Mouse (Mus musculus): Measurements from ENCODE around the gene Lifr. TPM values are rescaled to one million over a fixed set of nuclear protein-coding genes. Genes with fewer than 3 reads are reported as not detected.

The Lifr gene
- polyA plus RNA-seq, 1 experiment from 2014 or later, result 11.0 TPM

GRCm38 (mm10) chr15:7117944-7118343 lies 27.5 kb downstream of the Lifr start:
- H3K36me3 ChIP-seq (replicated peaks), result no peaks in the 10 kb centered on the region
- no peaks in the 10 kb centered on the region for H3K9me3 ChIP-seq
- WGBS, result 87% methylated on average over 6 of the region's 6 CpGs
- no peak overlapping the region for H3K27ac ChIP-seq (replicated peaks)
- no peak for DNase-seq (ENCODE audit: low spot score)
- H3K4me1 ChIP-seq, result no peaks in the 10 kb centered on the region
- H3K4me3 ChIP-seq, result no peak overlapping the region
- no peaks in the 10 kb centered on the region for H3K27me3 ChIP-seq (replicated peaks; ENCODE audit: low read depth, poor library complexity, severe bottlenecking)

DNA sequence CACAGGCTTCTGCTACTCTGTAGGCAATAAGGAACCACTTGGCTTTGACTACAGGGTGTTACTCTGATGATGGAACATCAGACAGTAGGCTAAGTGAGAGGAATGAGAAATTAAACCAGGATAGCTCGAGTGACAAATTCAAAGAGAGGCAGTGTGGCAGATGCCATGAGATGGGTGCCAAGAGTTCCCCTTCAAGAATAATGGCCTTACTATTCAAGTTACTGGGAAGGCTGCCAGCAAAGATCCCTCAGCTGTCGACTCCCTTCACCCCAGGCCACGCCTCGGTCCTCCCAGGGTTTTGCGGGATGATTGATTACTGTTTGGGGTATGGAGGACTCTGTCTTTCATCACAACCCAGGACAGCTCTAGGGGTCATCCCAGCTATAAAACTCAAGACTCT lies 28.4 kb downstream of the Lifr start:
- Histone ChIP-seq H3K36me3 (replicated peaks) (no peaks in the 10 kb centered on the region), H3K4me3 (no peak overlapping the region), H3K9me3 (no peaks in the 10 kb centered on the region), H3K27me3 (replicated peaks; ENCODE audit: low read depth, poor library complexity, severe bottlenecking) (no peaks in the 10 kb centered on the region), H3K4me1 (0 out of 2 replicates have a peak, but pooled peaks cover 1% of the 10 kb centered on the region), H3K27ac (replicated peaks) (no peak overlapping the region)
- no peak for DNase-seq (ENCODE audit: low spot score)
- 73% methylated on average over 5 of the region's 5 CpGs for WGBS

- 0 out of 2 replicates have a peak, but pooled peaks cover 2% of the 10 kb centered on the region for H3K4me1 ChIP-seq
- no peaks in the 10 kb centered on the region for H3K27me3 ChIP-seq (replicated peaks; ENCODE audit: low read depth, poor library complexity, severe bottlenecking)
- WGBS, result 73% methylated on average over 8 of the region's 8 CpGs
- no peak overlapping the region for H3K27ac ChIP-seq (replicated peaks)
- H3K36me3 ChIP-seq (replicated peaks), result no peaks in the 10 kb centered on the region
- no peak overlapping the region for H3K4me3 ChIP-seq
- DNase-seq (ENCODE audit: low spot score), result no peak
- H3K9me3 ChIP-seq, result no peaks in the 10 kb centered on the region
Observed at GRCm38 (mm10) chr15:7119930-7120512, 29.6 kb downstream of the Lifr start.

- DNase-seq (ENCODE audit: low spot score), result no peak
- Histone ChIP-seq H3K27me3 (replicated peaks; ENCODE audit: low read depth, poor library complexity, severe bottlenecking) (peaks cover 9% of the 10 kb centered on the region), H3K36me3 (replicated peaks) (no peaks in the 10 kb centered on the region), H3K27ac (replicated peaks) (no peak overlapping the region), H3K9me3 (no peaks in the 10 kb centered on the region), H3K4me3 (no peak overlapping the region), H3K4me1 (peaks cover 10% of the 10 kb centered on the region)
- 58% methylated on average over 5 of the region's 5 CpGs for WGBS
Observed at GRCm38 (mm10) chr15:7123781-7124450, 33.5 kb downstream of the Lifr start.

- no peak for DNase-seq (ENCODE audit: low spot score)
- 47% methylated on average over 1 of the region's 1 CpGs for WGBS
- Histone ChIP-seq H3K36me3 (replicated peaks) (no peaks in the 10 kb centered on the region), H3K27ac (replicated peaks) (no peak overlapping the region), H3K9me3 (no peaks in the 10 kb centered on the region), H3K4me1 (peaks cover 27% of the 10 kb centered on the region), H3K4me3 (no peak overlapping the region), H3K27me3 (replicated peaks; ENCODE audit: low read depth, poor library complexity, severe bottlenecking) (peaks cover 16% of the 10 kb centered on the region)
Observed at GRCm38 (mm10) chr15:7126171-7126570, 35.8 kb downstream of the Lifr start.

DNA sequence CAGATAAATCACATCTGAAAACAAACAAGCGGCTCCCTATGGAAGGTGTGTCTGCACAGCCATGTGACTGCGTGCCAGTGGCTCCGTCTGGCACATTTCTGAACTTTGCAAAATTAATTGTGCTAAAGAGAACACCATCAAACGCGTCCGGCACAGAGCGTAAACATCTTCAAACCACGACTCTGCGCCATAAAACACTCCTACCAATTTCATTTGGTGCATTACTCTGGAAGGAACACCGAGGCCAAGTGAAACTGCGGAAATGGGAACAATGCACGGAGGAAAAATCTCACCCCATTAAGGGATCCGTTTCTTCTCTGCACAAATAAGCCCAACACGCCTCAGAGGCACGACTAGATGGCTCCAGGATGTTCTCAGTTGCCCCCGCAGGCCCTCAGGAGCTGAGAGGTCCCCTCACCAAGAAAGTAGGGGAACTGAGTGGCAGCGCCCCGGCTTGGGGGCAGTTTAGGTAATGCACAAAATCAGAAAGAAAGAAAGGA lies 38.3 kb downstream of the Lifr start:
- DNase-seq (ENCODE audit: low spot score), result no peak
- no peaks in the 10 kb centered on the region for H3K36me3 ChIP-seq (replicated peaks)
- peaks cover 25% of the 10 kb centered on the region for H3K27me3 ChIP-seq (replicated peaks; ENCODE audit: low read depth, poor library complexity, severe bottlenecking)
- peak overlapping the region; percentile 87 for H3K4me3 ChIP-seq
- H3K9me3 ChIP-seq, result no peaks in the 10 kb centered on the region
- H3K4me1 ChIP-seq, result peaks cover 38% of the 10 kb centered on the region
- H3K27ac ChIP-seq (replicated peaks), result peak overlapping the region; percentile 90
- WGBS, result 2% methylated on average over 18 of the region's 18 CpGs

GRCm38 (mm10) chr15:7129127-7129943 lies 38.9 kb downstream of the Lifr start:
- DNase-seq (ENCODE audit: low spot score), result peak; percentile 88
- no peaks in the 10 kb centered on the region for H3K9me3 ChIP-seq
- H3K27ac ChIP-seq (replicated peaks), result peak overlapping the region; percentile 90
- peaks cover 25% of the 10 kb centered on the region for H3K27me3 ChIP-seq (replicated peaks; ENCODE audit: low read depth, poor library complexity, severe bottlenecking)
- H3K36me3 ChIP-seq (replicated peaks), result no peaks in the 10 kb centered on the region
- WGBS, result under 1% methylated on average over 116 of the region's 116 CpGs
- peak overlapping the region; percentile 87 for H3K4me3 ChIP-seq
- H3K4me1 ChIP-seq, result peaks cover 36% of the 10 kb centered on the region

GRCm38 (mm10) chr15:7129944-7130287 lies 39.5 kb downstream of the Lifr start:
- DNase-seq (ENCODE audit: low spot score), result no peak
- under 1% methylated on average over 16 of the region's 16 CpGs for WGBS
- H3K36me3 ChIP-seq (replicated peaks), result no peaks in the 10 kb centered on the region
- H3K9me3 ChIP-seq, result no peaks in the 10 kb centered on the region
- H3K4me1 ChIP-seq, result peaks cover 36% of the 10 kb centered on the region
- peak overlapping the region; percentile 87 for H3K4me3 ChIP-seq
- H3K27me3 ChIP-seq (replicated peaks; ENCODE audit: low read depth, poor library complexity, severe bottlenecking), result peaks cover 25% of the 10 kb centered on the region
- peak overlapping the region; percentile 90 for H3K27ac ChIP-seq (replicated peaks)

- Histone ChIP-seq H3K27me3 (replicated peaks; ENCODE audit: low read depth, poor library complexity, severe bottlenecking) (peaks cover 25% of the 10 kb centered on the region), H3K9me3 (no peaks in the 10 kb centered on the region), H3K36me3 (replicated peaks) (no peaks in the 10 kb centered on the region), H3K4me3 (peak overlapping the region; percentile 87), H3K4me1 (peaks cover 36% of the 10 kb centered on the region), H3K27ac (replicated peaks) (no peak overlapping the region)
- no peak for DNase-seq (ENCODE audit: low spot score)
- 25% methylated on average over 7 of the region's 7 CpGs for WGBS
Observed at GRCm38 (mm10) chr15:7130691-7131225, 40.3 kb downstream of the Lifr start.

DNA sequence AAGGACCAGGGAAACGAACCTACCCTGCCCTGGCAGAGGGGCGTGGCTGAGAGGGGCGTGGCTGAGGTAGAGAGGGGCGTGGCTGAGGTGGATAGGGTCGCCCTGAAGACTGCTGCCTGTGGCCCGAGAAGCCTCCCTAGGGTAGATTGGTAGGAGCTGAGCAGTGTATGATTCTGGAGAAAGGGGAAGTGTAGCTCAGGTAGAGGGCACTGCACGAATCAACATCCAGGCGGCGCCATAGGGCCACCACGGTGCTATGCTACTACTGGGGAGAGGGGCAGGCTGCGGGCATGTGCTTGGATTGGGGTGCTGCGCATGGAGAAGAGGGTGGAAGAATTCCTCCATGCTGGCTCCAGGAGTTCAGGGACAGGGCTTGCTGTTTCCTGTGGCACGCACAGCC lies 42.3 kb downstream of the Lifr start:
- H3K36me3 ChIP-seq (replicated peaks), result no peaks in the 10 kb centered on the region
- 44% methylated on average over 13 of the region's 13 CpGs for WGBS
- peaks cover 36% of the 10 kb centered on the region for H3K4me1 ChIP-seq
- H3K27ac ChIP-seq (replicated peaks), result no peak overlapping the region
- H3K9me3 ChIP-seq, result no peaks in the 10 kb centered on the region
- no peak overlapping the region for H3K4me3 ChIP-seq
- H3K27me3 ChIP-seq (replicated peaks; ENCODE audit: low read depth, poor library complexity, severe bottlenecking), result peaks cover 18% of the 10 kb centered on the region
- no peak for DNase-seq (ENCODE audit: low spot score)

GRCm38 (mm10) chr15:7134454-7135052 lies 44.1 kb downstream of the Lifr start:
- Histone ChIP-seq H3K4me3 (no peak overlapping the region), H3K36me3 (replicated peaks) (no peaks in the 10 kb centered on the region; the same call in 1 of the 2 replicates), H3K9me3 (no peaks in the 10 kb centered on the region), H3K27ac (replicated peaks) (no peak overlapping the region), H3K27me3 (replicated peaks; ENCODE audit: low read depth, poor library complexity, severe bottlenecking) (peaks cover 16% of the 10 kb centered on the region), H3K4me1 (peaks cover 27% of the 10 kb centered on the region)
- 57% methylated on average over 11 of the region's 11 CpGs for WGBS
- peak; percentile 41 for DNase-seq (ENCODE audit: low spot score)

GRCm38 (mm10) chr15:7135982-7136562 lies 45.7 kb downstream of the Lifr start:
- H3K27ac ChIP-seq (replicated peaks), result no peak overlapping the region
- H3K27me3 ChIP-seq (replicated peaks; ENCODE audit: low read depth, poor library complexity, severe bottlenecking), result peaks cover 9% of the 10 kb centered on the region
- H3K4me1 ChIP-seq, result peaks cover 12% of the 10 kb centered on the region
- DNase-seq (ENCODE audit: low spot score), result no peak
- WGBS, result 90% methylated on average over 6 of the region's 6 CpGs
- no peaks in the 10 kb centered on the region; the same call in 1 of the 2 replicates for H3K36me3 ChIP-seq (replicated peaks)
- H3K9me3 ChIP-seq, result no peaks in the 10 kb centered on the region
- no peak overlapping the region for H3K4me3 ChIP-seq
